Mouse (Mus musculus) embryonic facial prominence, embryonic 10.5 days (tissue): ENCODE measurements around the gene Angel1. TPM values are rescaled to one million over a fixed set of nuclear protein-coding genes. Genes with fewer than 3 reads are reported as not detected.
A peak's percentile ranks its signal among the peaks of the same experiment; 100 is the strongest.

Experiments used
- DNase-seq: peaks from one replicate; pipeline ENCODE4 v3.0.0-alpha.2; 2017; ENCODE audit warnings: low spot score
- H3K27ac ChIP-seq: fragments of 300-500 bp; sonication (generic); replicated peaks from 2 replicates; pipeline ENCODE4 v1.5.1; 2016; ENCODE audit warnings: mild to moderate bottlenecking
- H3K27me3 ChIP-seq: fragments of 300-500 bp; sonication (generic); replicated peaks from 2 replicates; pipeline ENCODE4 v1.6.1; 2016; ENCODE audit warnings: low read depth, mild to moderate bottlenecking; ENCODE audit not compliant: poor library complexity, severe bottlenecking
- H3K36me3 ChIP-seq: fragments of 300-500 bp; sonication (generic); replicated peaks from 2 replicates; pipeline ENCODE4 v1.6.1; 2016; ENCODE audit warnings: mild to moderate bottlenecking, moderate library complexity
- H3K4me1 ChIP-seq: fragments of 300-500 bp; sonication (generic); 2 replicates; pipeline ENCODE4 v1.6.1; 2016
- H3K4me3 ChIP-seq: fragments of 300-500 bp; sonication (generic); 2 replicates; pipeline ENCODE4 v1.5.1; 2016; ENCODE audit warnings: mild to moderate bottlenecking, moderate library complexity
- H3K9me3 ChIP-seq: fragments of 300-500 bp; sonication (generic); 2 replicates; pipeline ENCODE4 v1.6.1; 2016; ENCODE audit warnings: mild to moderate bottlenecking
- WGBS: fragments of 180-500 bp; shearing (Covaris S2); methylation state at CpG from one replicate; pipeline ENCODE4 v1.1.7; 2016; 5-methylcytosine and 5-hydroxymethylcytosine counted together
- polyA plus RNA-seq: library from polyadenylated mRNA; unstranded; fragments of >200 nt; fragmentation: Nextera tagmentation; extraction: Ambion mirVana; gene quantifications from 2 replicates; pipeline ENCODE4 v1.2.1, GENCODE M21; 2016

The Angel1 gene
- polyA plus RNA-seq, 1 experiment from 2014 or later, result 14.3 TPM

DNA sequence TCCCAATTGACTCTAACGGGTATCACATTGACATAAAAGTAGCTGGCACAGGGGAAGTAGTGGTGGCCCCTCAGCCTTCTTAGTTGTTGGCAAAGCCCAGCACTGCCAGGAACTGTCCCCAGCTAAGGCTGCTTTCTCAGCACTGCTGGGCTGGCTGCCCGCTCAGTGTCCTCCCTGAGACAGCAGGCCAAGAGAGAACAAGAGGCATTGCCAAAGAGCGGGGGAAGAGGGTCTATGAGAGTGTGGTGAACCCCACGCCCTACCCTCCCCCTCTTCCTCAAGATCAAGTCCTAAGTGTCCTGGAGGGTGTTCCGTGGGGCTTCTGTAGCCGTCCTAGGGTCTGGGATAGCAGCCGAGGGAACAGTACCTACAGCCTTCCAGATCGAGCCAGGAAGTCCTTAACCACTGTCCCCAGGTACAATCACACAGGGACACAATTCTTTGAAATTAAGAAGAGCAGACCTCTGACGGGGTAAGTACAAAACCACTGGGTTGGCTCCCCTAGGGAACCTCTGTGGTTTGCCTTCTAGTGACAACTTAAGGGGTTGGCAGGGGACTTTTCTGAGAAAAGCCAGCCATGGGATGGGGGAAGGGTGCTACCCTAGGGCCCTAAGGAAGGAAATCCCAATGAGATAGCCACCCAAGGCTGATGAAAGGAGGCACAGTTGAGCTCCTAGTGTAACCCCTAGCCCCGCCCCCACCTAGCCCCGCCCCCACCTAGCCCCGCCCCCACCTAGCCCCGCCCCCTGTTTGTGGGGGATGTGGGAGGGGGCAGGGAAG is 39.5 kb downstream of the Angel1 start:
- Histone ChIP-seq H3K36me3 (peaks cover 87% of the 10 kb centered on the region), H3K27ac (no peak overlapping the region), H3K4me1 (peaks cover 39% of the 10 kb centered on the region), H3K27me3 (no peaks in the 10 kb centered on the region), H3K9me3 (no peaks in the 10 kb centered on the region), H3K4me3 (no peak overlapping the region)
- DNase-seq, result no peak
- 60% methylated on average over 13 of the region's 13 CpGs for WGBS

DNA sequence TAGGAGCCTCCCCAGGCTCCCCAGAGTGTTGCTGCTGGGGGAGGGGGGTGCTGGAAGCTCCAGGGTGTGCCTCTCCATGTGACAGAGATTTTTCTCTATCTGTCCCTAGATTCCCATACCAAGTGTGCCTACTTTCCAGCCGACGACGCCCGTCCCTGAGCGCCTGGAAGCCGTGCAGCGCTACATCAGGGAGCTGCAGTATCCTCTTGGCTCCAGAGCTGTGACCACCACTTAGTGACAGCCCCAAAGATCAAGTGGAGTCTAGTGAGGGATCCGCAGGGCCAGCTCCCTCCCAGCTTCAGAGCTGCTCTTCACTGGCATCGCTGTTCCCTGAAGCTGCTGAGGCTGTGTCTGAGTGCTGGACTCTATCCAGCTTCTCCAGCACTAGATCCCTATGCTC is 41.0 kb downstream of the Angel1 start:
- H3K9me3 ChIP-seq, result no peaks in the 10 kb centered on the region
- H3K27me3 ChIP-seq, result no peaks in the 10 kb centered on the region
- peaks cover 51% of the 10 kb centered on the region for H3K4me1 ChIP-seq
- H3K36me3 ChIP-seq, result peaks cover 72% of the 10 kb centered on the region
- H3K4me3 ChIP-seq, result no peak overlapping the region
- WGBS, result 82% methylated on average over 9 of the region's 9 CpGs
- H3K27ac ChIP-seq, result no peak overlapping the region
- no peak for DNase-seq

DNA sequence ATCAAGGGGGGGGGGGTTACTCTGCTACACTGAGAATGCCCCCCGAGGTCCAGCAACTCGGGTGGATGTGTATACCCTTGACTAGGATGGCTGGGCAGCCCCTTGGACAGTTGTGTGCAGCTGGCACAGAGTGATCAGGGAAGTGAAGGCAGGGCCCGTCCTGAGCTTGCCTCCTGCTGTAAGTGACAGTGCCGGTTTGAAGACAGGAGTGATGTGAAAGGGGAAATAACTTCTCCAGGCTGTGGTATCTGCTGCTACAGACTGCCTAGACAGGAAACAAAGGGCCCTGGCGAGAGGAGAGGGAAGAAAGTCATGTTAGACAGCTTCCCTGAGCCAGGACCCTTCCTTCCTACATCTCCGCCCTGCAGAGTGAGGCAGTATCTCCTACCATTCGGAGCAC is 42.6 kb downstream of the Angel1 start:
- Histone ChIP-seq H3K27me3 (no peaks in the 10 kb centered on the region), H3K4me1 (peaks cover 63% of the 10 kb centered on the region), H3K36me3 (peaks cover 59% of the 10 kb centered on the region), H3K9me3 (no peaks in the 10 kb centered on the region), H3K4me3 (no peak overlapping the region), H3K27ac (no peak overlapping the region; the same call in 1 of the 2 replicates)
- DNase-seq, result no peak
- 79% methylated on average over 7 of the region's 7 CpGs for whole genome bisulfite sequencing

DNA sequence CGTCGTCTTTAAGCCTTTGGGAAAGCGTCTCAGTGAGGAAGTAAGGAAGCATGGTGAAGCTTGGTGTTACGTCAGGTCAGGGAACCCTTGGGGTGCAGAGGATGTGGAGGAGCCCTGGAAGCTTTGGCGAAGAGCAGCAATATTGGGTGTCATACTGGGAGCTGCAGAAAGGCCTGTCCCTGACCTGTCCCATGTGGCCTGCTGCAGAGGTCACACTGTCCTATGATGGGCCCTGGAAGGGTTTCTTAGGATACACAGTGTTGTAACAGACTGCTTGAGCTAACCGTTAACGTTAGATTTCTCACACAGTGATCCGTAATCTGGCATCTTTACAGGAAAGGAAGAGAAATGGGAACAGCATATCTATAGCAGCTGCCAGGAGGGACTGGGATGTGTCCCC is 44.1 kb downstream of the Angel1 start:
- no peak for DNase-seq
- peaks cover 59% of the 10 kb centered on the region for H3K4me1 ChIP-seq
- WGBS, result 88% methylated on average over 8 of the region's 8 CpGs
- H3K36me3 ChIP-seq, result peaks cover 44% of the 10 kb centered on the region
- peak overlapping the region; percentile 25; the same call in 1 of the 2 replicates for H3K4me3 ChIP-seq
- no peak overlapping the region for H3K27ac ChIP-seq
- H3K27me3 ChIP-seq, result peaks cover 7% of the 10 kb centered on the region
- H3K9me3 ChIP-seq, result no peaks in the 10 kb centered on the region

DNA sequence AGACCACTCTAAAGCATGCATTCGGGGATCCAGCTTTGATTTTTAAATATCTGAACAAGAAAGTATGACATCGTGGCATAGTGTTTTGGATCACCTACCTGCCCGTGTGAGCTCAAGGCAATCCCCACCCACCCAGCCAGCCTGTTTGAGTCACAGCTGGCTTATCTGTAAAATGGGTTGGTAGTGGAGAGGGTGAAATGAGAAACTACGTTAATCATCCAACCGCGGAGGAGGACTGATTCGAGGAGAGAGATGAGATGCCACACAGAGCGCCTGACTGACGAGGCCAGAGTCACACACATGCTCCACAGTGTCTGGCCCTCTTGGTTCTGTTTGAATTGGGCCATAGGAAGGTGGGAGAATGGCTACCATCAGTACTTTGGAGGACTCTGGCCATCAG is 44.6 kb downstream of the Angel1 start:
- H3K27ac ChIP-seq, result no peak overlapping the region
- no peak for DNase-seq
- H3K4me1 ChIP-seq, result peaks cover 54% of the 10 kb centered on the region
- WGBS, result 92% methylated on average over 9 of the region's 9 CpGs
- H3K9me3 ChIP-seq, result no peaks in the 10 kb centered on the region
- peaks cover 38% of the 10 kb centered on the region for H3K36me3 ChIP-seq
- H3K27me3 ChIP-seq, result peaks cover 12% of the 10 kb centered on the region
- H3K4me3 ChIP-seq, result peak overlapping the region; percentile 25; the same call in 1 of the 2 replicates

DNA sequence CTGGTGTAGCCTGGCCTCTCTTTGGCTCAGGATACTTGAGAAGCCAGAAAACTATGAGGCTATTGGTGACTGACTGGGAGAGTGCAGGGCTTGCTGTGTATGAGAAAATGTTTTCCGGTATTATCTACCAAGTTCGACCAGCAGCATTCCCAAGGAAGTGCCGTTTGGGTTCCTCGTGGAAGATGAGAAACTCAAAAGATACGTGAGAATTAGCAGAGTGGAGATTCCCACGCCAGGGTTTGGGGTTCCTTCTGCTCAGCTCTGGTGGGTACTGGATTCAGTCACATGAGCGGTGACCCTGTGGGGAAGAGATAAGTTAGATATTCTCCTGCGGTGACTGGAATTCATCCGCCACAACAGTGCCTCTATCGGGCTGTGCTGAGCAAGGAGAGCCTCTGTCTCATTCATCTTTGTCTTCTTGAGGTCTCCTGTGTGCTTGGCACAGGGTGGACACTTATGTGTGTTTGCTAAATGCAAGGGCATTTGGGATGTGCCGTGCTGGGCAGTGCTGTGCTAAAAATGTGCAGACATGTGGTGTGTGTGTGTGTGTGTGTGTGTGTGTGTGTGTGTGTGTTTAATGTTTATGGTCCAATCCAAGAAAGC is 45.6 kb downstream of the Angel1 start:
- H3K9me3 ChIP-seq, result no peaks in the 10 kb centered on the region
- peak overlapping the region; percentile 96 for H3K27ac ChIP-seq
- 54% methylated on average over 11 of the region's 11 CpGs for WGBS
- DNase-seq, result peak; percentile 30
- H3K27me3 ChIP-seq, result peaks cover 13% of the 10 kb centered on the region
- H3K4me3 ChIP-seq, result peak overlapping the region; percentile 89
- peaks cover 50% of the 10 kb centered on the region for H3K4me1 ChIP-seq
- H3K36me3 ChIP-seq, result peaks cover 29% of the 10 kb centered on the region

DNA sequence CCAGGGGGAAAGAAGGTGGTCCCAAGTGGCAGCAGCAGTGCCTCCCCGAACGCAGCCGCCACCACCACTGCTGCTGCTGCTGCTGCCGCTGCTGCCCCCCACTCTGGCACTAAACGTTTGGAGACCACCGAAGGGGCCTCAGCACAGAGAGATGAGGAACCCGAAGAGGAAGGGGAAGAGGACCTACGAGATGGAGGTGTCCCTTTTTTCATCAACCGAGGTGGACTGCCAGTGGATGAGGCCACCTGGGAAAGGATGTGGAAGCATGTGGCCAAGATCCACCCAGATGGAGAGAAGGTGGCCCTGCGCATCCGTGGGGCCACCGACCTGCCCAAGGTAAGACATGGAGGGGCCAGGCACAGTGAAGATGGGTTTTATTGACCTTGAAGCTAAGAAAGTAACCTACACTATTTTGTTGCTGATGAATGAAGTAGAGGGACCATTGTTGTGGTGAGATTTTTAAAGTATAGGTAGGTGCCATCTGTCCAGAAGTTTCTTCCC is 46.2 kb downstream of the Angel1 start:
- Histone ChIP-seq H3K36me3 (peaks cover 22% of the 10 kb centered on the region), H3K4me1 (peaks cover 44% of the 10 kb centered on the region), H3K4me3 (peak overlapping the region; percentile 89), H3K27me3 (peaks cover 13% of the 10 kb centered on the region), H3K9me3 (no peaks in the 10 kb centered on the region), H3K27ac (peak overlapping the region; percentile 96)
- DNase-seq, result no peak
- 49% methylated on average over 12 of the region's 12 CpGs for WGBS

DNA sequence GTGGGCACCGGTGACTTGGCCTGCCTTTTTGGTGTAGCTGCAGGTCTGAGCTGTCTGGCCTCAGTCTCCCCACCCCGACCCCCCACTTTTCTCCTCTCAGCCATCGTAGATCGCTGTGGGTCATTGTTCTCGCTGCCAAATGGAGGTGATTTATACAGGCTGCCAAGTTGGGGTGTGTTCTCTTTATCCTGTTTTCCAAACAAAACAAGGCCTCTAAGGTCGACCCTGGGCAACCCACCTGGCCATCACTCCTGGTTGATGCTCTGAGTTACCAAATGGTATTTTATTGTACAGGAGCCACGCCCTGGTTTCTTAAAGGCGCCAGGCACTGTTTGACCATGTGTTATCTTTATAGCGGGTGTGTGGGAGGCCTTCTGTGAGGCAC is 46.7 kb downstream of the Angel1 start:
- peak overlapping the region; percentile 89 for H3K4me3 ChIP-seq
- DNase-seq, result no peak
- 5% methylated on average over 9 of the region's 9 CpGs for WGBS
- peak overlapping the region; percentile 96 for H3K27ac ChIP-seq
- peaks cover 13% of the 10 kb centered on the region for H3K27me3 ChIP-seq
- H3K36me3 ChIP-seq, result peaks cover 18% of the 10 kb centered on the region
- H3K9me3 ChIP-seq, result no peaks in the 10 kb centered on the region
- H3K4me1 ChIP-seq, result peaks cover 43% of the 10 kb centered on the region

DNA sequence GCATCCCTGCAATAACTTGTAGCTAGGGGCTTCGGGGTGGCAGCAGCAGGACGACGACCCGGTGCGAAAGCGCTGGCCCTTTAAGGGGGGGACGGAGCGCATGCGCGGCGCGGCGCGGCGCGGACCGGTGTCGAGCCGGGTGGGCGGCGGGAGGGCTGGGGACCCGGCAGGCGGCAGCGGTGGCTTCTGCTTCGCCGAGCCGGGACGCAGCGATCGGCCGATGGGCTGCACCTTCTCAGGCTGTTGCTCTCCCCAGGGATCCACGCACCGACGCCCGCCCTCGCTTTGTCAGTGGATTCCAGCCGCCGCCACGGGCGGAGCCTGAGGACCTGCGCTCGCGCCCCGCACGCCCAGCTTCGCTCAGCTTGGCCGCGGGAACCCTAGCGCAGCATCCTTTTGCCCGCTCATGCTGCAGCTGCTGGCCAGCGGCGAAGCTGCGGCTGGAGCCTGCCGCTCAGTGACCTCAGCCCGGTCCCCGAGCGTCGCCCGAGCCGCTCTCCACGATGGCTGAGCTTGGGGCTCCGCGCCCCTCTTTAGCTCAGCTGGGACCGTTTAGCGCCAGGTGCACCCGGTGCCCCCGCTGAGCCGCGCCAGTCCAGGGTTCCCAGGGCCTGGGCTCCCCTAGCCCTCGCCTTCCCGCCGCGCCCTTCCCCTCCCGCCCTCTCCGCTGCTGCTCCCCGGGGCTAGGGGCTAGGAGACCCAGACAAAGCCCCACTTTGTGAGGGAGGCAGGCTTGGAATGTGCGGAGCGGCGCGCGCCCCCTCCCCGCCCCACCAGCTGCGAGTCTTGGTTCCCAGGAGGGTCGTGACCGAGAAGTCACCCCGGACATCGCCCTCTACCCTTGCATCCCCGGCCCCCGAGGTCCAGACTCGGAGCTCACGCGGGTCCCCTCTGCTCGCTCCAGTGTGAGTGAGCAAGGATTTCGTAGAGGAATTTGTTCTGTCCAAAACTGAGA is 47.4 kb downstream of the Angel1 start, which contains the start of gene Vash1:
Gene Vash1, plus strand, starts transcription at position 110 of the 955 bp plus-strand sequence.
- H3K4me1 ChIP-seq, result peaks cover 43% of the 10 kb centered on the region
- peak; percentile 90 for DNase-seq
- under 1% methylated on average over 94 of the region's 94 CpGs for WGBS
- peak within 1 kb of the TSS; percentile 89 for H3K4me3 ChIP-seq
- H3K9me3 ChIP-seq, result no peaks in the 10 kb centered on the region
- peak within 1 kb of the TSS; percentile 96 for H3K27ac ChIP-seq
- H3K27me3 ChIP-seq, result peaks cover 13% of the 10 kb centered on the region
- H3K36me3 ChIP-seq, result peaks cover 14% of the 10 kb centered on the region

DNA sequence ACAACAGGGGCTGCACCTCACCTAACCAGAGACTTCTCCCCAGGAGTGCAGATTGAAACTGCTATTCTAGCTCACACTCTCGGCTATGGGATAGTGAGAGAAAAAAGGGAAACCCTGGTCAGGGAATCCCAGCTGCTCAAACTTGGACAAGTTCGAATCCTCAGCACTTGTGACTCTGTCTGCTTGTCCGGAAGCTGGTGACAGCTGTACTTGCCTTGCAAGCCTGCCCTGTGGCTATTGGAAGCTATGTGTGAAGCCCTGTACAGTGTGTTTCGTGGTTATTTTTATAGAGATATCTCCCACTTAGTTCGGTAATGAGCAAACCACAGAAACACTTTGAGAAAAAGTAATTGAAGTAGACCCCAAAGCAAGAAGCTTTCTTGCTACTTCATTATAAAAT is 53.8 kb downstream of the Angel1 start:
- no peaks in the 10 kb centered on the region for H3K36me3 ChIP-seq
- H3K9me3 ChIP-seq, result no peaks in the 10 kb centered on the region
- H3K27ac ChIP-seq, result no peak overlapping the region
- no peak overlapping the region for H3K4me3 ChIP-seq
- no peaks in the 10 kb centered on the region for H3K4me1 ChIP-seq
- peaks cover 9% of the 10 kb centered on the region for H3K27me3 ChIP-seq
- DNase-seq, result no peak
- 77% methylated on average over 5 of the region's 5 CpGs for WGBS

DNA sequence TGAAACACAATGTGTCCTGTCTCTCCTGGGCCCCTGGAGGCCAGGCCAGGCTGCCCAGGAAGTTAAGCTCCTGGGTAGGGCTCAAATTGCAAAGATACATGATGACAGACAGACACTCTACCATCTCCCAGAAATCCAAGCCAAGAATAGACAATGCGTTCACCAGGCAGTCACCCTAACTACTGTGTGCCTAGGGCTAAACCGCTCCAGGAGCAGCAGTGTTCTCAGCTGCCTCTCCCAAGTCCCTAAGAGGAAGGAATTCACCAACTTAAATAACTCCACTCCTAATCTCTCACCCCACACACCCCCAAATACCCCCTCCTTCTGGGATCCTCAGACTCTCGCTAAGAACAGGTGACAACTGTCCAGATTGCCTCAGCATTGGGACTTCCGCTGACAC is 54.2 kb downstream of the Angel1 start:
- Histone ChIP-seq H3K4me3 (no peak overlapping the region), H3K36me3 (no peaks in the 10 kb centered on the region), H3K27me3 (peaks cover 5% of the 10 kb centered on the region; the same call in 1 of the 2 replicates), H3K9me3 (no peaks in the 10 kb centered on the region), H3K4me1 (no peaks in the 10 kb centered on the region), H3K27ac (no peak overlapping the region)
- WGBS, result 67% methylated on average over 4 of the region's 4 CpGs
- no peak for DNase-seq

DNA sequence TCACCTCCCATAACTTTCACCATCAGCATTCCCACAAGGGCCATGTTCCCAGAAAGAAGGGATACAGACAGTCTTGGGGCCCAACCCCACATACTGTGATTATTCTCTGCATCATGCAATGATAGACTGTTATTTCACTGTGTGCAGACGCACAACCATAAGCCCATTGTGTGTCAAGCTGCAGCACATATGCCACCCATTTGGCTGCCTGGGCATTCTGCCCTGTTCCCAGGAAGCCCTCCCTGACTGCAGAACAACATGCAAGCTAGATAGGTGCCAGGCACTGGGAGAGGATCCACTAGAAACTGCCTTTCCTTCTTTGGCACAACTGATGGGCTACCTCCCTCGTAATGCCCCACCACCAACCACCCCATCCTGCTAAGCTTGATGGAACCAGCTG is 57.9 kb downstream of the Angel1 start:
- Histone ChIP-seq H3K4me1 (no peaks in the 10 kb centered on the region), H3K4me3 (no peak overlapping the region), H3K27ac (no peak overlapping the region), H3K27me3 (no peaks in the 10 kb centered on the region; the same call in 1 of the 2 replicates), H3K36me3 (no peaks in the 10 kb centered on the region), H3K9me3 (no peaks in the 10 kb centered on the region)
- 89% methylated on average over 2 of the region's 2 CpGs for WGBS
- DNase-seq, result no peak
